Mouse (Mus musculus) limb, embryonic 14.5 days (tissue): ENCODE data around the gene Dazap2. TPM values are rescaled to one million over a fixed set of nuclear protein-coding genes. Genes with fewer than 3 reads are reported as not detected.

ENCODE experiments used
- ATAC-seq: fragments of 200-750 bp; cut with Nextera tagmentation; 2 replicates; pipeline ENCODE4 v1.8.0; 2017; ENCODE audit warnings: low read depth, moderate number of reproducible peaks, moderate TSS enrichment; ENCODE audit not compliant: low FRiP score
- DNase-seq: peaks from one replicate; pipeline ENCODE4 v3.0.0-alpha.2; 2015; ENCODE audit warnings: low spot score
- H3K27ac ChIP-seq: fragments of 300-500 bp; sonication (generic); replicated peaks from 2 replicates; pipeline ENCODE4 v1.5.1; 2014; ENCODE audit warnings: low read depth, mild to moderate bottlenecking, low read length, moderate library complexity, mixed read lengths
- H3K27me3 ChIP-seq: fragments of 300-500 bp; sonication (generic); 2 replicates; pipeline ENCODE4 v1.6.1; 2014; ENCODE audit warnings: low read length, mixed read lengths; ENCODE audit not compliant: control insufficient read depth, insufficient read depth
- H3K36me3 ChIP-seq: fragments of 300-500 bp; sonication (generic); 2 replicates; pipeline ENCODE4 v1.6.1; 2014; ENCODE audit warnings: mild to moderate bottlenecking, low read length, moderate library complexity, mixed read lengths; ENCODE audit not compliant: control insufficient read depth, insufficient read depth
- H3K4me1 ChIP-seq: fragments of 300-500 bp; sonication (generic); 2 replicates; pipeline ENCODE4 v1.6.1; 2014; ENCODE audit warnings: antibody characterized with exemption, low read length, mixed read lengths; ENCODE audit not compliant: control insufficient read depth, insufficient read depth
- H3K4me2 ChIP-seq: fragments of 300-500 bp; sonication (generic); replicated peaks from 2 replicates; pipeline ENCODE4 v1.6.1; 2014; ENCODE audit warnings: low read depth, mild to moderate bottlenecking, low read length, moderate library complexity; ENCODE audit not compliant: severe bottlenecking
- H3K4me3 ChIP-seq: fragments of 300-500 bp; sonication (generic); replicated peaks from 2 replicates; pipeline ENCODE4 v1.5.1; 2014; ENCODE audit warnings: low read length
- H3K9ac ChIP-seq: fragments of 300-500 bp; sonication (generic); 2 replicates; pipeline ENCODE4 v1.6.1; 2014; ENCODE audit warnings: mild to moderate bottlenecking, low read depth, low read length, moderate library complexity; ENCODE audit not compliant: severe bottlenecking
- H3K9me3 ChIP-seq: fragments of 300-500 bp; sonication (generic); 2 replicates; pipeline ENCODE4 v1.6.1; 2016; ENCODE audit warnings: low read length; ENCODE audit not compliant: control insufficient read depth
- POLR2A ChIP-seq: fragments of 200-500 bp; IDR thresholded peaks from 2 replicates; pipeline ENCODE4 v1.8.0; 2012; ENCODE audit warnings: inconsistent platforms, mild to moderate bottlenecking, moderate library complexity, borderline replicate concordance; ENCODE audit not compliant: insufficient read depth, insufficient read length; ENCODE audit errors: extremely low read depth
- WGBS: fragments of 180-500 bp; shearing (Covaris S2); extraction: QIAGEN DNeasy Blood & Tissue Kit; methylation state at CpG from one replicate; pipeline ENCODE4 v1.1.7; 2014; 5-methylcytosine and 5-hydroxymethylcytosine counted together
- polyA plus RNA-seq, 2 experiments: library from polyadenylated mRNA; depleted of rRNA in 1 of 2; stranded (reverse) in 1 of 2; unstranded in 1 of 2; fragments of >200 nt; fragmentation: Nextera tagmentation in 1 of 2; extraction: Ambion mirVana in 1 of 2; gene quantifications; 2 replicates each; pipeline versions ENCODE4 v1.2.1 to v1.2.3; 2012 to 2014

The Dazap2 gene
- polyA plus RNA-seq, 2 experiments = 139 to 185 TPM

DNA sequence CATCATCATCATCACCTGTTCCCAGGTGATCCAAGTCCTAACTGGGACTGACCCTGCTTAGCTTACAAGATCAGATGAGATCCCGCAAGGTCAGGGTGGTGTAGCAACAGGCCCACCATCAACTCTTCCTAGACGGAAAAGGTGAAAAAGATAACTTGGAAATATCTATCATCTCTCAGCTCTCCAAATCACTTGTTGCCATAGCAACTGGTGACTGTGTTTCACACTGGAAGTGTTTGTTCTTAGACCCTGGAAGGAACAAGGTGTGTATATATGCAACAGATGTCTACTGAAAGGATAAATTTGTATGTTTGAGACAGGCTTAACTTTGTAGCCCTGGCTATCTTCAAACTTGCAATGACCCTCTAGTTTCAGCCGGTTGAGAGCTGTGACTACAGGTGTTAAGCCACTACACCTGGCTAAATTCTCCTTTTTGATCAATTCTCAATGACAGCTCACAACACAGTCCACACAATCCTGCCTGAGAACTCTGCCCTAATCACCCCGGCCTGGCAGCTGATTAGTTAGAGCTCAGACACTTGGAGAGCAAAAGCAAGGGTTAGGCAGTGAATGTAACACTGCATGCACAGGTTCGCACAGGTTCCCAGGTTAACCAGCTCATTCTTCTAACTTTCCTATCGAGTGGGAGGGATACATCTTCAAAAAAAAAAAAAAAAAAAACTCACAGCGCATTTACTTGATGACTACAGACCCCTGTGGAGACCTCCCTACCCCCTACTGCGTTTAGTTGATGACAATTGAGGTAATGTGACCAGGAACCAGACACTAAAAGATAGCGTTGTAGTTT lies 50.5 kb downstream of the Dazap2 start:
- Histone ChIP-seq H3K27ac (no peak overlapping the region), H3K9me3 (no peaks in the 10 kb centered on the region), H3K4me3 (no peak overlapping the region), H3K4me2 (no peak overlapping the region), H3K4me1 (no peaks in the 10 kb centered on the region), H3K27me3 (no peaks in the 10 kb centered on the region), H3K36me3 (no peaks in the 10 kb centered on the region), H3K9ac (no peak overlapping the region)
- ATAC-seq (no peak), DNase-seq (no peak)
- 34% methylated on average over 9 of the region's 9 CpGs for WGBS
- no peak for TF ChIP-seq POLR2A

- DNase-seq (no peak), ATAC-seq (no peak)
- no peak overlapping the region for H3K4me3 ChIP-seq
- no peaks in the 10 kb centered on the region for H3K9me3 ChIP-seq
- H3K27ac ChIP-seq = no peak overlapping the region
- H3K36me3 ChIP-seq = no peaks in the 10 kb centered on the region
- H3K4me2 ChIP-seq = no peak overlapping the region
- no peak for TF ChIP-seq POLR2A
- no peaks in the 10 kb centered on the region for H3K4me1 ChIP-seq
- H3K27me3 ChIP-seq = no peaks in the 10 kb centered on the region
- 8% methylated on average over 7 of the region's 7 CpGs for WGBS
- H3K9ac ChIP-seq = no peak overlapping the region
Observed at GRCm38 (mm10) chr15:100666219-100666696, 51.1 kb downstream of the Dazap2 start.

DNA sequence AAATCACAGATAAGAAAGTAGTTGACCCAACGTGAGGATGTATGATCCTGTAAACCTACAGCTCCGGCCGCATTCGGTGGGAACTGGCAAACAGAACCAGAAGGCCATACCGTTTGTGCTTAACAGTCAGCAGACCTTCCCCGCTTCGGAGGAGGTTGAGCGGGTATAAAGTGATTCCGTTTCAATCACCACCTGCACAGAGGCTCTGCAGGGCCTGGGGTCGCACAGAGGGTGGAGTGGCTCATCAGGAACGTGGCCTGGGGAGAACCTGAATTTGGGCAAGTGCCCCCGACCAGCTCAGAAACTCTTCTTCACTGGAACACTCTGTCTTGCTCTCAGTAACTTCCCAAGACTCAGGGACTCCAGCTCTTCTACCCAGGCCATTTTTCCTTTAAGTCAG lies 51.7 kb downstream of the Dazap2 start:
- Histone ChIP-seq H3K27me3 (no peaks in the 10 kb centered on the region), H3K4me1 (no peaks in the 10 kb centered on the region), H3K9ac (no peak overlapping the region), H3K27ac (no peak overlapping the region), H3K9me3 (no peaks in the 10 kb centered on the region), H3K36me3 (no peaks in the 10 kb centered on the region), H3K4me2 (no peak overlapping the region), H3K4me3 (no peak overlapping the region)
- WGBS = 22% methylated on average over 12 of the region's 12 CpGs
- DNase-seq (no peak), ATAC-seq (no peak)
- TF ChIP-seq POLR2A = no peak

DNA sequence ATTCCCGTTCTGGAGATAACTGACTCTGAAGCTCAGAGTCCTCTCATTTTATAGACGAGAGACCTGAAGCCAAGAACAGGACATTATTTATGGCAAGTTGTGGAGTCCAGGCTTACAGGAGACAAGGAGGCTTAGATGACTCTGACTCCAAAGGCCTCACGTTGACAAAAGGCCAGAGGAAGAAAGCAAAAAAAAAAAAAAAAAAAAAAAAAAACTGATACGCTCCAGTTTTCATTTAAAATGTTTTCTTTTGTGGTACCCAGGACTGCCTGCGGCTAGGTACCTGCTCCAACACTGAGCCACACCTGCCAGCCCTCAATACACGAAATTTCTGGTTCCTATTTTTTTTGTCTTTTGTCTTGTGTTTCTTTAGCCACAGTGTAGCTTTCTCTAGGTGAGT lies 52.3 kb downstream of the Dazap2 start:
- no peak overlapping the region for H3K27ac ChIP-seq
- TF ChIP-seq POLR2A = no peak
- ATAC-seq = no peak
- H3K4me1 ChIP-seq = no peaks in the 10 kb centered on the region
- no peak for DNase-seq
- 56% methylated on average over 6 of the region's 6 CpGs for WGBS
- no peaks in the 10 kb centered on the region for H3K9me3 ChIP-seq
- no peak overlapping the region for H3K4me2 ChIP-seq
- no peaks in the 10 kb centered on the region for H3K27me3 ChIP-seq
- no peak overlapping the region for H3K4me3 ChIP-seq
- no peak overlapping the region for H3K9ac ChIP-seq
- H3K36me3 ChIP-seq = no peaks in the 10 kb centered on the region

DNA sequence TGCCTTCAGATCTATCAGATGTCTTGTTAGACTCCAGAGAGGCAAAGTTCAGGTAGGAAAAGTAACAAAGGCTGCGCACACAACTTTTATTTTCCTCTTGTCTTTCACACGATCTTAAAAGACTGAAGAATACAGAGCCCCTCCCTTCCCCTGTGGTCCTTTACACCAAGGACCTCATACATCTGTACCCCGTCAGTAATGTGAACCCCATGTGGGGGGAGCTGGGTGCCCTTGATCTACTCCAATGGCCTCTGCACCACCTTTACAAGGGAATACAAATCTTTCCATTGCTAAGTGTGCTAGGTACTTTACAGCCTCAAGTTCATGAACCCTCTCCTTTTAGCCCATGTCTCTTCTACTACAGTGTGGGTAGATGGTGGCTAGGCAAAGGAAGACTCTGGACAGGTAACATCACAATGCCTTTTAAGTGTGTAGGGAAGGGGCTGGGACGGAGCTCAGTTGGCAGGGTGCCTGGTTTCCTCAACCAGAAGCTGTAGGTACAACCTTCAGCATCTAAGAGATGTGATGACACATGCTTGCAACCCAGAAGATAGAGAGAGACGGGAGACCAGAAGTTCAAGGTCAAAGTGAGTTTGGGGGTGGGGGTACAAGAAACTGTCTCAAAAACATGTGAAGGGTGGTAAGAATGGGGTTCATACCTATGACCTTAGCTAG lies 52.9 kb downstream of the Dazap2 start:
- Histone ChIP-seq H3K27me3 (no peaks in the 10 kb centered on the region), H3K4me3 (no peak overlapping the region), H3K4me2 (no peak overlapping the region), H3K9ac (no peak overlapping the region), H3K4me1 (no peaks in the 10 kb centered on the region), H3K27ac (no peak overlapping the region), H3K36me3 (no peaks in the 10 kb centered on the region), H3K9me3 (no peaks in the 10 kb centered on the region)
- 82% methylated on average over 5 of the region's 5 CpGs for WGBS
- ATAC-seq (no peak), DNase-seq (no peak)
- no peak for TF ChIP-seq POLR2A
